Mouse (Mus musculus): ENCODE data around the gene Kcnq5.

- no peak for TF ChIP-seq CTCF (conservative IDR thresholded peaks at IDR 0.05; ENCODE audit: insufficient read depth, insufficient read length, low read depth, low read length)
- no peak for TF ChIP-seq POLR2A (IDR thresholded peaks at IDR 0.05; ENCODE audit: low read depth, low read length)
Observed at GRCm38 (mm10) chr1:21883747-21884146, 78.0 kb downstream of the Kcnq5 start.

All from kidney, adult 2 months (tissue).